Mouse (Mus musculus): ENCODE measurements around the gene Pmfbp1. TPM values are rescaled to one million over a fixed set of nuclear protein-coding genes. Genes with fewer than 3 reads are reported as not detected.

The Pmfbp1 gene
- total RNA-seq, 2 experiments from 2014 or later, result not detected

DNA sequence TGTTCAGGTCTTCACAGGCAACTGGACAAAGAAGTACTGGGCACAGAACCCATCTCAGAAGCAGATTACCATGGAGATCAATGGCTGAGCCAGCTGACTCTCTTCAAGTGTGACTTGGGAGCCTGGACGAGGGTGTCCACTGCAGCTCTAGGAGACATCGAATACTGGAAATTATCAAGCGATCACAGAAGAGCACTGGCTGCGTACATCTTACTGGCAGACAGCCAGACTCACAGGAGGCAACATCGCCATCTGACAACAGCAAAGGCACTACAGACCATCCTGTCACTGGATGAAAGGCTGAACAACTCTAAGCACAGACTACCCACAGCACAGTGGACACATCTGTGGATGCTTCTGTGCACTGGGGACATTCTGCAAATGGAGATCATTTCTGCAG is 98.3 kb downstream of the Pmfbp1 start:
- DNase-seq, result no peak

Other genes with a start within 250 kb of the Pmfbp1 start
- 10 to 100 TPM; 18.7 to 19.9 TPM for gene Dhx38, start 71.8 kb downstream of the Pmfbp1 start, total RNA-seq (2021)
- 1 to 10 TPM; 5.6 to 6.7 TPM for gene Txnl4b, start 71.9 kb downstream of the Pmfbp1 start, total RNA-seq (2021)
- 1 to 10 TPM in 1 of 2 experiments, under 1 TPM in 1; 0.99 to 1.2 TPM for gene Hp, start 85.1 kb downstream of the Pmfbp1 start, total RNA-seq (2021)
- 10 to 100 TPM; 19.6 to 23.1 TPM for gene Dhodh, start 114.6 kb downstream of the Pmfbp1 start, total RNA-seq (2021)
- gene Pkd1l3, start 120.5 kb downstream of the Pmfbp1 start, total RNA-seq (2021), result not detected
- gene Ist1, start 199.2 kb downstream of the Pmfbp1 start, total RNA-seq (2021), result 10 to 100 TPM; 60.4 to 64.6 TPM
- 10 to 100 TPM; 23.3 to 24.3 TPM for gene Zfp821, start 211.5 kb downstream of the Pmfbp1 start, total RNA-seq (2021)
- 10 to 100 TPM; 33.6 to 34.4 TPM for gene Atxn1l, start 243.7 kb downstream of the Pmfbp1 start, total RNA-seq (2021)